Mouse (Mus musculus): ENCODE data around the gene Tbc1d23. TPM values are rescaled to one million over a fixed set of nuclear protein-coding genes. Genes with fewer than 3 reads are reported as not detected.
A peak's percentile ranks its signal among the peaks of the same experiment; 100 is the strongest.

The Tbc1d23 gene
- polyA plus RNA-seq, 2 experiments, result 5.4 to 6.6 TPM

GRCm38 (mm10) chr16:57121816-57122415, 109.4 kb downstream of the Tbc1d23 start:
- DNase-seq (ENCODE audit: low read depth in 3 of 3, low spot score in 3 of 3), result no peak
- Histone ChIP-seq H3K27me3 (ENCODE audit: control insufficient read depth, insufficient read depth, low read length) (no peaks in the 10 kb centered on the region), H3K9me3 (ENCODE audit: control insufficient read depth, low read length) (no peaks in the 10 kb centered on the region), H3K4me1 (replicated peaks; ENCODE audit: control insufficient read depth in 2 of 2, insufficient read depth in 2 of 2, low read length in 1 of 2) (peaks cover 2 to 16% of the 10 kb centered on the region in 2 experiments; a peak in 3 of 4 replicates), H3K4me3 (ENCODE audit: insufficient read depth in 1 of 2, low read depth in 2 of 2, low read length in 2 of 2) (peak overlapping the region; percentile 74 to 98), H3K36me3 (replicated peaks; ENCODE audit: control insufficient read depth, insufficient read depth, low read depth) (no peaks in the 10 kb centered on the region; the same call in 1 of the 2 replicates), H3K4me2 (ENCODE audit: low read depth) (peak overlapping the region; percentile 83), H3K9ac (replicated peaks) (peak overlapping the region; percentile 97), H3K27ac (peak overlapping the region; percentile 66)
- WGBS (ENCODE audit: insufficient replicate concordance), result under 1% methylated on average over 58 of the region's 59 CpGs
- ATAC-seq (ENCODE audit: insufficient read depth), result no peak
- TF ChIP-seq EP300 (IDR thresholded peaks at IDR 0.05; ENCODE audit: low read depth), result no peak
- no peak for TF ChIP-seq CTCF (IDR thresholded peaks at IDR 0.05; ENCODE audit: low read depth)

DNA sequence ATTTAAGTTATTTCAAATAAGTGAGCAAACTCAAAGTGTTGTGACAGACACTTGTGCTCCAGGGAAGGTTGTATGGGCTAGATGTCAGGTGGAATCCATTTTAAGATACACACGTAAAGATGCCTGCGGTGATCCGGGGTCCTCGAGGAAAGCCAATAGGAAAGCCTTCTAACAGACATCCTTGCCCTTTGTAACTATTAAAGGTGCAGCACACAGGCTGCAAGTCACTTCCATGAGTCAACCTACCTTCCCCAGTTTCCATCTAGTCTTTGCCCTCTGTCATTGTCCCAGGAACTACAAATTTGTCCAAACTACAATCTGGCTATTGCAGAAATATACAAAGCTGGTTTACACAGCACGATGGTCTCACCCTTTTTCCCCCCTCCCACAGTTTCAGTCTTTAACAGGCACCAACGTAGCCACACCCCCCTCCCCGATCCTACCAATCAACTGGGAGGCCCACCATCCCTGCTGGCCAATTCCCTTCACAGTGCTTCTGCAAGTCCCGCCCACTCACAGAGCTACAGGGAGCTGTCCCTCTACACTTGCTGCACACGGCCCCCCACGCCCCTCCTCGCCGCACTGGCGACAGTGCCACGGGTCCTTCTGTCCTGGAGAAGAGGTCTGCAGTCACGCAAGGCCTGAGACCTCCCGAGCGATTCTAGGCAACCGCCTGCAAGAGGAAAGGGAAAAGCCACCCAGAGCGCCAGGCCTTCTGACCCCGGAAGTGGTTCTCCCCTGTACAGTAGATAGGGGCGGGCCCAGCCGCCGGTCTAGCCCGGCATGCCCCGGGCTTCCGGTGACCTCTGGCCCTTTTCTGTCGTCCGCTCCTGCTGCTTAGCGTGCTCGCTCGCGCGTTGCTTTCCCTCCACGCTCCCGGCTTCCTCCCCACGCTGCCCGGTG, 110.1 kb downstream of the Tbc1d23 start, which contains the start of gene Tomm70a:
Gene Tomm70a (plus strand): TSS at position 791 of the 903 bp plus-strand sequence.
- Histone ChIP-seq H3K9me3 (ENCODE audit: control insufficient read depth, low read length) (no peaks in the 10 kb centered on the region), H3K27ac (peak within 1 kb of the TSS; percentile 66), H3K9ac (replicated peaks) (peak within 1 kb of the TSS; percentile 97), H3K36me3 (replicated peaks; ENCODE audit: control insufficient read depth, insufficient read depth, low read depth) (no peaks in the 10 kb centered on the region; the same call in 1 of the 2 replicates), H3K4me1 (replicated peaks; ENCODE audit: control insufficient read depth in 2 of 2, insufficient read depth in 2 of 2, low read length in 1 of 2) (peaks cover 2 to 15% of the 10 kb centered on the region in 2 experiments; a peak in 3 of 4 replicates), H3K4me3 (ENCODE audit: insufficient read depth in 1 of 2, low read depth in 2 of 2, low read length in 2 of 2) (peak within 1 kb of the TSS; percentile 74 to 98), H3K4me2 (ENCODE audit: low read depth) (peak within 1 kb of the TSS; percentile 83), H3K27me3 (ENCODE audit: control insufficient read depth, insufficient read depth, low read length) (no peaks in the 10 kb centered on the region)
- ATAC-seq (ENCODE audit: insufficient read depth) (peak; percentile 99), DNase-seq (ENCODE audit: low read depth in 3 of 3, low spot score in 3 of 3) (peak; percentile 81 to 85 (median 82))
- whole genome bisulfite sequencing (ENCODE audit: insufficient replicate concordance), result under 1% methylated on average over 36 of the region's 37 CpGs
- TF ChIP-seq CTCF (IDR thresholded peaks at IDR 0.05; ENCODE audit: low read depth) (no peak), EP300 (IDR thresholded peaks at IDR 0.05; ENCODE audit: low read depth) (no peak)

Other genes with a start within 250 kb of the Tbc1d23 start
- gene Tmem45a2, start 160.1 kb downstream of the Tbc1d23 start, polyA plus RNA-seq (2012; rRNA removed), result 0.02 TPM in 2 replicates
- gene Tmem45a2, start 160.1 kb downstream of the Tbc1d23 start, polyA plus RNA-seq (2014; fragmentation: Nextera tagmentation; extraction: Ambion mirVana), result not detected in 2 replicates
- 10.5 and 15.9 TPM in 2 replicates for gene Tomm70a, start 109.8 kb downstream of the Tbc1d23 start, polyA plus RNA-seq (2012; rRNA removed)
- gene Tomm70a, start 109.8 kb downstream of the Tbc1d23 start, polyA plus RNA-seq (2014; fragmentation: Nextera tagmentation; extraction: Ambion mirVana), result 28.2 and 30.2 TPM in 2 replicates
- 13.1 and 15.6 TPM in 2 replicates for gene Nit2, start 64.2 kb downstream of the Tbc1d23 start, polyA plus RNA-seq (2012; rRNA removed)
- gene Nit2, start 64.2 kb downstream of the Tbc1d23 start, polyA plus RNA-seq (2014; fragmentation: Nextera tagmentation; extraction: Ambion mirVana), result 35.0 and 38.4 TPM in 2 replicates
- 0.02 TPM in 1 of 2 replicates, not detected in the other for gene Tmem30c, start 61.4 kb upstream of the Tbc1d23 start, polyA plus RNA-seq (2012; rRNA removed)
- not detected in 2 replicates for gene Tmem30c, start 61.4 kb upstream of the Tbc1d23 start, polyA plus RNA-seq (2014; fragmentation: Nextera tagmentation; extraction: Ambion mirVana)
- 1.3 and 2.1 TPM in 2 replicates for gene Filip1l, start 121.6 kb upstream of the Tbc1d23 start, polyA plus RNA-seq (2012; rRNA removed)
- gene Filip1l, start 121.6 kb upstream of the Tbc1d23 start, polyA plus RNA-seq (2014; fragmentation: Nextera tagmentation; extraction: Ambion mirVana), result 3.0 and 3.3 TPM in 2 replicates

Measured in liver, embryonic 14.5 days (tissue).